Mouse (Mus musculus): Measurements from ENCODE around the gene Camk1d.

DNA sequence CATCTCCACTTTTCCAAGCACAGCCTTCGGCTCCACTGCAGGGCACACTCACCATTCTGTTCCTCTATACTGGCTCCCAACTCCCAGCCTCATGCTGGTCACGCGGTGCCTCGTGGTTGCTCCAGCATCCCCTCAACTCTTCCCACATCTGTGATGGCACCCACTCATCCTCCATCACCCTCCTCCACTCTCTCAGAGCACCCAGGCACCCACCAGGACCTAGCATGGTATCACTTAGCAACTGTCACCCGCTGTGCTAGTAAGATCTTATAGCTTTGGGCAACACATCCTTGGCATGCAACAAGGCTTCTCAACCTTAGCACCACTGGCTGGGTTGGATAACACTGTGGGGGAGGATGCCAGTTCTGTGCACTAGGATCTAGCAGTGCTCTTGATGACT is 115.8 kb downstream of the Camk1d start:
- no peak for TF ChIP-seq CTCF (IDR thresholded peaks at IDR 0.05; ENCODE audit: low read depth)
- TF ChIP-seq EP300 (optimal IDR thresholded peaks at IDR 0.05) = no peak
